Mouse (Mus musculus): Measurements from ENCODE around the gene Osbpl5.
A peak's percentile ranks its signal among the peaks of the same experiment; 100 is the strongest.

Osbpl5 gene

GRCm38 (mm10) chr7:143756125-143757026 is at the start of gene Osbpl5:
Osbpl5 (minus strand) TSS chr7:143756985.
- DNase-seq, result no peak

GRCm38 (mm10) chr7:143805199-143805624 is 48.4 kb upstream of the Osbpl5 start:
- peak; percentile 49 to 60 for DNase-seq

GRCm38 (mm10) chr7:143801195-143802065 is 44.6 kb upstream of the Osbpl5 start:
- no peak for DNase-seq

GRCm38 (mm10) chr7:143800770-143801169 is 44.0 kb upstream of the Osbpl5 start:
- DNase-seq, result no peak

GRCm38 (mm10) chr7:143798783-143799182 is 42.0 kb upstream of the Osbpl5 start:
- no peak for DNase-seq

GRCm38 (mm10) chr7:143793121-143793520 is 36.3 kb upstream of the Osbpl5 start:
- DNase-seq, result peak; percentile 85 to 89

GRCm38 (mm10) chr7:143792336-143792985 is 35.7 kb upstream of the Osbpl5 start:
- DNase-seq, result peak; percentile 38 to 60

GRCm38 (mm10) chr7:143783996-143784829 is 27.4 kb upstream of the Osbpl5 start, which contains the start of gene Mrgpre:
Mrgpre (minus strand) TSS chr7:143784500.
- peak; percentile 81 to 94 for DNase-seq

- no peak for DNase-seq
Observed at GRCm38 (mm10) chr7:143783378-143783995, 26.7 kb upstream of the Osbpl5 start.

- peak; percentile 46 to 77 for DNase-seq
Observed at GRCm38 (mm10) chr7:143777375-143777774, 20.6 kb upstream of the Osbpl5 start.

GRCm38 (mm10) chr7:143776137-143776536 is 19.4 kb upstream of the Osbpl5 start:
- DNase-seq, result peak; percentile 53 to 67

GRCm38 (mm10) chr7:143769461-143769860 is 12.7 kb upstream of the Osbpl5 start:
- no peak for DNase-seq

GRCm38 (mm10) chr7:143768267-143768666 is 11.5 kb upstream of the Osbpl5 start:
- DNase-seq, result no peak

- DNase-seq, result no peak
Observed at GRCm38 (mm10) chr7:143766893-143767292, 10.1 kb upstream of the Osbpl5 start, which contains the start of gene Mrgprg. Mrgprg (minus strand) TSS chr7:143766993.

GRCm38 (mm10) chr7:143764876-143765530 is 8.2 kb upstream of the Osbpl5 start:
- no peak for DNase-seq

- peak; percentile 28 to 40 for DNase-seq
Observed at GRCm38 (mm10) chr7:143763794-143764193, 7.0 kb upstream of the Osbpl5 start.

GRCm38 (mm10) chr7:143758956-143759355 is 2.2 kb upstream of the Osbpl5 start:
- no peak for DNase-seq

- no peak for DNase-seq
Observed at GRCm38 (mm10) chr7:143757696-143758095, 911 bp upstream of the Osbpl5 start.

- DNase-seq, result peak; percentile 88 to 92
Observed at GRCm38 (mm10) chr7:143757027-143757390, 224 bp upstream of the Osbpl5 start.

GRCm38 (mm10) chr7:143755357-143756124 is 1.2 kb downstream of the Osbpl5 start:
- DNase-seq, result no peak
